Mouse (Mus musculus) thymus, adult 2 months (tissue): ENCODE measurements around the gene Slc1a5.

Source experiments
- CTCF ChIP-seq: fragments of 200-500 bp; IDR thresholded peaks from 2 replicates; pipeline ENCODE4 v1.5.1; 2012; ENCODE audit warnings: mild to moderate bottlenecking, control low read depth, low read length, moderate library complexity, borderline replicate concordance; ENCODE audit not compliant: control insufficient read depth, poor library complexity, insufficient read depth; ENCODE audit errors: extremely low read depth
- POLR2A ChIP-seq: fragments of 200-500 bp; IDR thresholded peaks from 2 replicates; pipeline ENCODE4 v1.6.1; 2012; ENCODE audit warnings: mild to moderate bottlenecking, low read length, control low read depth, moderate library complexity; ENCODE audit not compliant: control insufficient read depth, poor library complexity, insufficient read depth; ENCODE audit errors: extremely low read depth

DNA sequence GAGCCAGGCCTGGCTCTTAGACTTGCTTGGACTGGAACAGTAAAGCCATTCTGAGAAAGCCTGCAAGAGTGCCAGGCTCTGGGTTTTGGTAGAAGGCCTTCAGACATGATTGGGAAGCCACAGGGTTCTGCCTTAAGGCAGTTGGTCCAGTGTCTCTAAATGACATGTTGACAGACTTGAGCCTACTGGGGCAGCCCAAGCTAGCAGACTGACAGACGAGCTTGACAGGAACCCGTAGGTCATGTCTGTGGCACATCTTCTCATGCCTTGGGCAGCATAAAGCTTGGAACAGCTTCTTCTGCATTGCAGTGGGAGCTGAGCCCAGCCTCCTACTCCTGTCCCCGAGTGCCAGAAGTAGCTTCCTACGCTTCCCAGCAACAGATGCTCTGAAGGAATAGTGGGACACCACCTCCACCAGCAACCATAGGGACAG, 40.5 kb downstream of the Slc1a5 start:
- TF ChIP-seq CTCF (no peak), POLR2A (no peak)
